Mouse (Mus musculus) testis, adult 2 months (tissue): Measurements from ENCODE around the gene Asic1.

ENCODE experiments used
- CTCF ChIP-seq: fragments of 200-500 bp; IDR thresholded peaks from 2 replicates; pipeline ENCODE4 v1.5.1; 2012; ENCODE audit warnings: low read depth, mild to moderate bottlenecking, inconsistent platforms, low read length, moderate library complexity; ENCODE audit not compliant: control insufficient read depth, insufficient read depth, insufficient replicate concordance
- POLR2A ChIP-seq: fragments of 200-500 bp; IDR thresholded peaks from 2 replicates; pipeline ENCODE4 v1.6.1; 2012; ENCODE audit warnings: low read depth, mild to moderate bottlenecking, inconsistent platforms, low read length, moderate library complexity; ENCODE audit not compliant: control insufficient read depth

DNA sequence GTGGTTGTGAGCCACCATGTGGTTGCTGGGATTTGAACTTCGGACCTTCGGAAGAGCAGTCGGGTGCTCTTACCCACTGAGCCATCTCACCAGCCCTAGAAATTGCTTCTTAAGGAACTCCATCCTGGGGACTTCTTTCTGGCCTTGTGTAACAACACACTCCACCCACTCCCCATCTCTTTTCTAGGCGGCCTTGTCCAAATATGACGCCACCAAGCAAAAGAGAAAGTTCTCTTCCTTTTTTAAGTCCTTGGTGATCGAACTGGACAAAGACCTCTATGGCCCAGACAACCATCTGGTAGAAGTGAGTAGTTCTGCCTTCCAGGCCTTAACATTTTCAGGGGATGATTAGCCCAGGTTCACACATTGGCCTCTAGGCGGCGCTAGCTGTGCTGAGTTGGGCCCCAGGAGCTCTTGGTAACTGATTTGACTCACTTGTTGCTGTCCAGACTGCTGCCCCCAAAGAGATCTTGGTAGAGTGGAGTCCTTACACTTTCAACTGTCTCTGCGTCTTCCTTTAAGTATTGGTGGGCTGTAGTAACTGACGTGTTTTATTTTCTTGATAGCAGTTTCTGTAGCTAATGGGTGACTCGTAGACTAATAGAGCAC is 35.4 kb downstream of the Asic1 start, which contains the start of gene Gm17349:
- TF ChIP-seq CTCF, result peak; percentile 55; the same call in 1 of the 2 replicates
- TF ChIP-seq POLR2A, result no peak
